Mouse (Mus musculus) cerebellum, adult (tissue): ENCODE data around the gene Acot4.
"Not testable (repeated sequence)": the region's sequence is repeated elsewhere in the genome, so short reads cannot be mapped to it uniquely, and the experiment has no call there.

Experiments used
- ATAC-seq: cut with Nextera tagmentation; 2 replicates; pipeline ENCODE4 v1.9.2; 2017; ENCODE audit warnings: mild to moderate bottlenecking, moderate library complexity, mixed read lengths; ENCODE audit not compliant: insufficient number of reproducible peaks, low FRiP score, low TSS enrichment

Acot4 gene

GRCm38 (mm10) chr12:84038241-84038640 lies at the start of gene Acot4:
Gene Acot4, plus strand, starts transcription at chr12:84038379.
- ATAC-seq: 0 out of 2 replicates have a peak, but pooled peaks have one; percentile 45

- no peak for ATAC-seq
Observed at GRCm38 (mm10) chr12:83988483-83988882, 49.7 kb upstream of the Acot4 start.

DNA sequence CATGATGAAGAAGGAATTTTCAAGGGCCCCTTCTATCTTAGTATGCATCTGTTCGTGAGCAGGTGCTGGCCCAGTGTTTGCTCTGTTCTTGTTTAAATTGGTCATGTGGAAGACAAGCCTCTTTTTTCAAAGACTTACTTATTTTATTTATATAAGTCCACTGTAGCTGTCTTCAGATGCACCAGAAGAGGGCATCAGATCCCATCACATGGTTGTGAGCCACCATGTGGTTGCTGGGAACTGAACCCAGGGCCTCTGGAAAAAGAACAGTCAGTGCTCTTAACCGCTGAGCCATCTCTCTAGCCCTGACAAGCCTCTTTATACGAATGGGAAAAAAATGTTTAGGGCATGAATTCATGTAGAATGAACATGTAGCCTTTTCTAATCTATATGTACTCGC lies 48.8 kb upstream of the Acot4 start:
- no peak for ATAC-seq

GRCm38 (mm10) chr12:83997221-83997620 lies 41.0 kb upstream of the Acot4 start:
- ATAC-seq: no peak

GRCm38 (mm10) chr12:83998341-83999107 lies 39.7 kb upstream of the Acot4 start:
- ATAC-seq: no peak

- ATAC-seq: not testable (repeated sequence)
Observed at GRCm38 (mm10) chr12:83999237-83999636, 38.9 kb upstream of the Acot4 start.

DNA sequence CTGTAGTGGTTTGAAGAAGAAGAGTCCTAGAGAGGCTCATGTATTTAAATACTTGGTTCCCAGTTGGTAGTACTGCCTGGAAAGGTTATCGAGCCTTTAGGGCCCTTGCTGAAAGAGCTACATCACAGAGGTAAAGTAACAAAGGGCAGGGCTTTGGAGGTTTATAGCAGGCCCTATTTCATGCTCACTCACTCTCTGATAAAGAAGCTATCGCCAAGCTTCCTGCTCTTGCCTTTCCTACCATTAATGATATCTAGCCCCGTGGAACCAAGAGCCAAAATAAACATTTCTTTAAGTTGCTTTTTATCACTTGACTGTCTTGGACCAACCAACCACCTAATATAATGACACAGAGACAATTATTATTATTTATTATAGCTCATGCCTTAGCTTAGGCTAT lies 37.8 kb upstream of the Acot4 start:
- no peak for ATAC-seq

- no peak for ATAC-seq
Observed at GRCm38 (mm10) chr12:84003866-84004265, 34.3 kb upstream of the Acot4 start.

DNA sequence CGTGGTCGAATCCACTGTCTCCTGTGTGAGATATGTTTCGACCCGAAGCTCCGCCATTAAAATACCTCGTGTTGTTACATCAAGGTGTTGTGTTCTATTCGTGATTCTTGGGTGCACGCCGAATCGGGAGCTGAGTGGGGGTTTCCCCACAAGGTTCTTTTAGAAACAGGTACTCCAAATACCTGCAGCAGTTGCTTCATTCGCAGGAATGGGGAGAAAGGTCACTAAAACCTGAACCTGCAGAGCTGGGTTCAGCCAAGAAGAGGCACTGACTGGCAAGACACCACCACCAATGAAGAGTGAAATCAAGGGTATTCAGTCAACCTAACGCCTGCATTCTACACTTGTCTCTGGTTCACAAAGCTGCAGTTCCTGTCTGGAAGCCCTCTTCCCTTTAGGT lies 29.9 kb upstream of the Acot4 start:
- ATAC-seq: no peak

DNA sequence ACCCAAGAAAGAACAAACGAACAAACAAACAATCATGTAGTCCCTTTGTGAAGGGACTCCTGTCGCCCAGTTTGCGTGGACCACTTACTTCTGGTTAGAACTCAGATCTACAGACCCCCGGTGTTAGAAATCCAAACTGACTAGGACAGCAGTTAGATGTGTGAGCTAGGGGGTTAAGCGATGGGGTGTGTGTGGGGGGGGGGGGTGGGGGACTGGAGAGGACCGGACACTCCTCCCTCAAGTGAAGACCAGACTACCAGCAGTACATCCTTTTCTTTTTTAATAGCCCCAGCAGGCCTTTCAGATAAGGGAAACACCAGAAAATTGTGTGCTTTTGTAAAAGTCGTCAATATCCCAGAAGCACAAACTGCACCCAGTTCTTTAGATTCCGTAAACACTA lies 29.4 kb upstream of the Acot4 start:
- ATAC-seq: no peak

DNA sequence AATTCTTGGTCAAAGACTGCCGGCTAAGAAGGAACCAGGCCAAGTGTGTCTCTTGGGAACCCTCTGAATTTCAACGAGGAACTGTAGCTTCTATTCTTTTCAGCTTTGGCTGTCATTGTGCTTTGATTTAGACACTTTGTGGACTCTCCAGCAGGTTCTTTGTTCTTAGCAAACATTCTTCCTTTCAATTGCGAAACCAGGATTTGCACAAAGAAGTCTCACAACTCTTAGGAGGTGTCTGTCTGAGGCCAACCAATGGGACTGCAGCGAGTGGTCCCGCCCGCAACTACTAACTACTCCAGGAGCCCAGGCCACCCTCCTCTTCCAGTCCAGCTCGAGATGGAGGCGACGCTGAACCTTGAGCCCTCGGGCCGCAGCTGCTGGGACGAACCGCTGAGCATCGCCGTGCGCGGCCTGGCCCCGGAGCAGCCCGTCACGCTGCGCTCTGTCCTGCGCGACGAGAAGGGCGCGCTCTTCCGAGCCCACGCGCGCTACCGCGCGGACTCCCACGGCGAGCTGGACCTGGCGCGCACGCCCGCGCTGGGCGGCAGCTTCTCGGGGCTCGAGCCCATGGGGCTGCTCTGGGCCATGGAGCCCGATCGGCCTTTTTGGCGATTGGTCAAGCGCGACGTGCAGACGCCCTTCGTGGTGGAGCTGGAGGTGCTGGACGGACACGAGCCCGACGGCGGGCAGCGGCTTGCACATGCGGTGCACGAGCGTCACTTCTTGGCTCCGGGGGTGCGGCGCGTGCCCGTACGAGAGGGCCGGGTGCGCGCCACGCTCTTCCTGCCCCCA lies 28.8 kb upstream of the Acot4 start, which contains the start of gene Acot1:
TSS of gene Acot1 (plus strand) at position 320 of the 795 bp plus-strand sequence.
- ATAC-seq: peak; percentile 68; the same call in 1 of the 2 replicates

- ATAC-seq: no peak
Observed at GRCm38 (mm10) chr12:84010201-84010600, 28.0 kb upstream of the Acot4 start.

DNA sequence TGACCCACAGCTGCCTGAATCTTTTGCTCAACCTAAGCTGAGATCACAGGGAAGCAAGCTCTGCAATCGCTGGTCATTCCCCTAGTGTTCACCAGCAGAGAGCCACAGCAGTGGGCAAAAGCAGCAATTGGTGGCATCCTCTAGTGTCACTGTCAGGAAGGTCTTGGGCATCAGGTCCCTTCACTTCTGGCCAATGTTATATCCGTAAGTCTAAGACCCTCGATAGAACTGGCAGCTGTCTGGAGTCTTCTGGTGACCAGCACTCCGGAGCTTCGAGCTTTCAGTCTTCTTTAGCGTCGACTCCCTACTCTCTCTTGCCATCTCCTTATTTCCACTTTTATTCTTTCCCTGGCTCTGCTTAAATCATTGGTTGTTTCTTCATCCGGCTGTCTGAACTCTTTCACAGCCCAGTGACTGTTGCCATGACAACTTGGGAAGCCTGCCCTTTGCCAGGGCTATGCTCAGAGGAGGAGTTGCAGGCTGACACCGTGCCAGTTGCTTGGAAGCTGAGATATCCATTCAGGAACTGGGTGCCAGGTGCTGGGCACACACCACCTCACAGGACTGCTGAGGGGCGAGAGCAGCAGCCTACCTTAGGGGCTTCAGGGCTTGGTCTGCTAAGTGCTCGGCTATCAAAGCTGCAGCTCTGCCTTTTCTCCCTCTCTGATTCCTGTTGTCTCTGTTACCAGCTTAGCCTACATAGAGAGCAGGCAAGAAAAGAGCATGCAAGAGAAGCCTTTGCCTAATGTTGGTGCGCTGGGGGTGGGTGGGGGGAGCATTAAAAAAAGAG lies 26.7 kb upstream of the Acot4 start:
- peak; percentile 79 for ATAC-seq

- no peak for ATAC-seq
Observed at GRCm38 (mm10) chr12:84013130-84013529, 25.0 kb upstream of the Acot4 start.

DNA sequence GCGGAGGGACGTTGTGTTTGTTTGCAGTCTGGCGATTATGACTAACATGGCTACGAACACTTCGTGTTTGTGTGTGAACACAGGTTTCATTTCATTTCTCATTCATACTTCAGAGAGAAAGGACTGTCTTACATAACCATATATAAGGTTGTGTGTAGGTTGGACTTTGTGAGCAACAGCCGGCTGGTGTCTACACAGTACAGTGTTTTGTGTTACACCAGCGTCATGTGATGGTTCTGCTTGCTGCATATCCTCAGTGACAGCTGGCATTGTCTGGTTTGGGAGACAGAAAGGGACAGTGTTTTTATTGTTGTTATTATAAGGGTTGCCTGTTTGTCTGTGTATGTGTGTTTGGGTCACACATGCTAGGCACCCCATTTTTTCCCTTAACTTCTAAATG lies 24.5 kb upstream of the Acot4 start:
- no peak for ATAC-seq

- not testable (repeated sequence) for ATAC-seq
Observed at GRCm38 (mm10) chr12:84020528-84020927, 17.7 kb upstream of the Acot4 start.

DNA sequence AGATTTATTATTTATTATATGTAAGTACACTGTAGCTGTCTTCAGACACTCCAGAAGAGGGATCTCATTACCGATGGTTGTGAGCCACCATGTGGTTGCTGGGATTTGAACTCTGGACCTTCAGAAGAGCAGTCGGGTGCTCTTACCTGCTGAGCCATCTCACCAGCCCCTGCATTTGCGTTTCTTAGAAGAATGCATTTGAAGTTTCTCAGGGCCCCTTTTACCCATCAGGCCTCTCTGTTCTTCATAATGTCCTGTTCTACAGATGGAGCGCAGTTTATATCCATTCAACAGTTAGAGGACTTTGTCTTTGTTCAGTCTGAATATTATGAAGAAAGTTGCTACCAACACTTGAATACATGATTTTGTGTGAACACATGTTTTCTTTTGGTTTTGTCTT lies 15.9 kb upstream of the Acot4 start:
- ATAC-seq: not testable (repeated sequence)

- ATAC-seq: no peak
Observed at GRCm38 (mm10) chr12:84023052-84023745, 15.0 kb upstream of the Acot4 start.

- ATAC-seq: no peak
Observed at GRCm38 (mm10) chr12:84025888-84026287, 12.3 kb upstream of the Acot4 start.

- ATAC-seq: not testable (repeated sequence)
Observed at GRCm38 (mm10) chr12:84028328-84028727, 9.9 kb upstream of the Acot4 start.
